Mouse (Mus musculus): ENCODE data around the gene Ddx46.

Ddx46 gene

GRCm38 (mm10) chr13:55727120-55727838 lies 92.5 kb downstream of the Ddx46 start, which contains the start of gene Pcbd2:
Pcbd2 (plus strand) TSS chr13:55727368.
- peak; percentile 85 to 94 for DNase-seq

- peak; percentile 67 to 80 for DNase-seq
Measured at GRCm38 (mm10) chr13:55727839-55728238, 93.0 kb downstream of the Ddx46 start.

GRCm38 (mm10) chr13:55730716-55731115 lies 95.9 kb downstream of the Ddx46 start:
- no peak for DNase-seq
